Mouse (Mus musculus): ENCODE data around the gene Pelo.

GRCm38 (mm10) chr13:115125130-115125529 is 35.1 kb upstream of the Pelo start:
- no peak for TF ChIP-seq POLR2A (IDR thresholded peaks at IDR 0.05; ENCODE audit: extremely low read depth, insufficient read depth, low read length)
- no peak for TF ChIP-seq CTCF (IDR thresholded peaks at IDR 0.05; ENCODE audit: extremely low read depth, insufficient read depth, low read length)

Measured in cortical plate, adult 2 months (tissue).